Mouse (Mus musculus): ENCODE data around the gene 2900026A02Rik.

The 2900026A02Rik gene

DNA sequence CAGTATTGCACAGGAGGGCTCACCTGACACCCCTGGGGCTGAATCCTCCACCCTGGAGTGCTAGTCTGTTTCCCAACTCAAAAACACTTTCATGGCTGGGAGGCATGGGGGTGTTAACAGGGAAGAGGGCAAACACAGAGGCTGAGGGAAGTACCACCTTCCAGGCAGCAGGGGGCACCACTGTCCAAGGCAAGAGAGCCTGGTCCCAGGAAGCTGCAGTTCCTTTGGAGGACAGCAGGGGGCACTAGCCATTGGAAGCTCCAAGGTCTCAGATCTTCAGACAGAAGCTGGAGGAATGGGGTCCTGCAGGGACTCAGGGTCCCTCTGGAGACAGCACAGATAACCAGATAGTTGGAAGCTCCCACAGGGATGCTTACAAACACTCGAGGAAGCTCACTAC lies 121.5 kb downstream of the 2900026A02Rik start:
- DNase-seq (ENCODE audit: low read depth, low spot score), result peak; percentile 45

DNA sequence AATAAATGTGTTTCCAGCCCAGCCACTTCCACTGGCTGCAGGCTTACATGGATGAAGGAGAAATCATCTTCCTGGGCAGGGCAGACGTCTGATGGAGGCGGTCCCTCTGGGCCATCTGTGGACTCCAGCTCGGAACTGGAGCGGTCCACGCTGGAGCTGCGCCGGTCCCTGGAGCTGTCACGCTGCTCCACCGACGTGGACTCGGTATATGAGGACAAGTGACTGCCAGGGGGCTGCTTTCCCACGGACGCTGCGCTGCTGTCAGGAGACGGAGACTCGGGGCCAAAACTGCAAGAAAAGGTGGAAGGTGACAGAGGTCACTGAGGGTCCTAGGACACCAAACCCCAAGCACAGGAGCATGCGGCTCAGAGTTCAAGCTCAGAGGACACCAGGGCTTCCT lies 123.5 kb downstream of the 2900026A02Rik start:
- DNase-seq (ENCODE audit: low read depth, low spot score), result no peak

DNA sequence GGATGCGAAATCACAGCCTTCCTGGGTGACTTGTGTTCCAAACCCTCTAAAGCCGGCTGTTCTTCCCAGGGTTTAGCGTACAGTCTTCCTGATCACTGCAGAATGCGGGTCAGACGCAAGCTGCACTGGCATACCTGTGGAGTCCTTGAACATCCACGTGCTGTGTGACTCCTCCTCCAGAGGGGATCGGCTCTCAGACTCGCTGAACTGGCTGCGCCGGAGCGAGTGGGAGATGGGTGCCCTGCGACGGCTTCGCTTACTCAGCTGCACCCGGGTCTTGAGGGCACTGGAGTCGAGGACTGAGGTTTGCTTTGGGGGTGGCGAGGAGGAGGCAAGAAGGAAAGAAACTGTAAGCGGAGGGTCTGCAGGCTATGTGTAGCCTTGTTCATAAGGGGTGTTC lies 125.6 kb downstream of the 2900026A02Rik start:
- no peak for DNase-seq (ENCODE audit: low read depth, low spot score)

DNA sequence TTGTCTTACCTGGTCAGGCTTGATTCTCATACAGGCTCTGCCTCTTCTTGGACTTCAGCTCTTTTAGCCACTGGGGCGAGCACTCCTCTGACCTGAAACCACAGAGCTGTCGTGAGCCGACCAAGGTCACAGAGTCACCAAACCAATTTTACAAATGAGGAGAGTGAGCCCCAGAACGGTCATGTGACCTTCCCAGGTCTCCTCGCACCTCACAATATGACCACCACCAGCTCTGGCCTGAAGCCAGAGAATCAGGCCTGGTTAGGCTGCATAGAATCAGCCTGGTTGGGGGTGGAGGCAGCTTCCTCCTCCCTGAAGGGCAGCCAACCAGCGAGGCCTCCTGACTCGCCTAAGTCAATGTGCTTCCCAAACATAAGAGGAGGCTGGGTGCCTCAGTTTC lies 128.6 kb downstream of the 2900026A02Rik start:
- no peak for DNase-seq (ENCODE audit: low read depth, low spot score)

DNA sequence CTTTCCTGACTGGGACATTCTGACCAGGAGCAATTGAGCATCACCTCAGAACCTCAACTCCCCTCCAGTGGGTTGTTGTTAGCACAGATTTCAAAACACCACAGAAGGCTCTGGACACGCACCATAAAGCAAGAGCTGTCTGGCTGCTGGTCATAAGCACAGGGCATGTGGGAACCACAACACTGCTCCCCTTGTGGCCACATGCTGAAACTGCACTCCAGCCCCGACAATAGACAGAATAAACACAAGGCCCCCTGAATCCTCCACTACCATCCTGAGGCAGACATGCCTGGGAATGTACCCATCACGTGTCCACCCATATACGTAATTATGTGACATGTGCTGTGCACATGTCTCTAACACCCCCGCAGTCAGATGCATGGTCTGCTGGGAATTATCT lies 129.9 kb downstream of the 2900026A02Rik start:
- no peak for DNase-seq (ENCODE audit: low read depth, low spot score)

DNA sequence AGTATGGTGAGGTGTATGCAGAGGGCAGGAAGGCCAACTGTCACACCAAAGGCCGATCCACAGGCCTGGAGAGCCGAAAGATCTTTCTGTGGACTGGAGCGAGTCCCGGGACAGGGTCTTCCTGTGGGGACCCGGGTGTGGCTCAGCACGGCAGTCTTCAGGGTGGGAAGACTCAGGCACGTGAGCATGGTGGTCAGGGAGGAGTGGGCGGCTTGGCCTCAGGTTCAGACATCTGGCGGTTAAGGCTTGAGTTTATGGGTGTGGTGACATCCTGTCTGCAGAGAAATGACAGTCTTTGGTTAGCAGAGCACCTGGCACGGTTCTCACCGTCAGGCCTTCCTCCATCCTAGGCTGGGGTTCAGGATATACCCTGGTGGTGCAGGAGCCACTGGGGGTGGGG lies 130.3 kb downstream of the 2900026A02Rik start:
- no peak for DNase-seq (ENCODE audit: low read depth, low spot score)

DNA sequence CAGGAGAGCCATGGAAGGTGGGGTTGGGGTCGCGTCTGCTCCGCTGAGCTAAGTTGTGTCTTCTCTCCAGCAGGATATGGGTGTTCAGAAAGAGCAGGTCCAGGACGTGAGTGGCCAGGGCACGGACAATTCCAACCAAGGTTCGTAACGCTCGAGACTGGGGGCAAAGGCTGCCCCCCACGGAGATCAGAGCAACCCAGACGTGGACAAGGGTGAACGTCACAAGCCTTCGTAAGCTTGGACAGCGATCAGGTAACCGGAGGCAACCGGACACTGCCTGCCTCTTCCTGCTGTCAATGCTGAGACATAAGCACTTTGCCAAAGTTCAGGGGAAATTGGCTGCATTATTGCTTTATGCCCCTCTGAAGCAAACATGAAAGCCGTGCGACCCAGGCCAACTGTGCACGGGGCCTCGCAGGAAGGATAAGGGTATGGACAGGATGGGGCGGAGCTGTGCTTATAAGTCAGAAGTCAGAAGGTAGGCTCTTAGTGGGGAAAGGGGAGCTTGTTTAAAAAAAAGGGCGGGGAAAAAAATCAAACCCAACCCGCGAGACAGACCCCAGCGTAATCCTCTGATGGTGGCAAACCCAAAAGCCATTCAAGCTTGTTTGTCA lies 130.9 kb downstream of the 2900026A02Rik start:
- no peak for DNase-seq (ENCODE audit: low read depth, low spot score)

DNA sequence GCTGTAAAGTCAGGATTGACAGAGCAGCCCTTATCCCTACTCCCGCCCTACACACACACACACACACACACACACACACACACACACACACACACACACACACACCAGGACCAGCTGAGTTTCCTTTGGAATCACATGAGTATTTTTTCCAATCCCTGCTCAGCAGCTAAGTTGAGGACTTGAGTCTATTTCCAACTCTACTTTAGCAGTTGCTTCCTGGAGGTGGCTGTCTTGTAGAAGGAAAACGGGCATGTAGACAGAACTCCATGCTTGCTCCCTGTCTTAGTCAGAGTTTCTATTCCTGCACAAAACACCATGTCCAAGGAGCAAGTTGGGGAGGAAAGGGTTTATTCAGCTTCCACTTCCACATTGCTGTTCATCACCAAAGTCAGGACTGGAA lies 133.6 kb downstream of the 2900026A02Rik start:
- no peak for DNase-seq (ENCODE audit: low read depth, low spot score)

DNA sequence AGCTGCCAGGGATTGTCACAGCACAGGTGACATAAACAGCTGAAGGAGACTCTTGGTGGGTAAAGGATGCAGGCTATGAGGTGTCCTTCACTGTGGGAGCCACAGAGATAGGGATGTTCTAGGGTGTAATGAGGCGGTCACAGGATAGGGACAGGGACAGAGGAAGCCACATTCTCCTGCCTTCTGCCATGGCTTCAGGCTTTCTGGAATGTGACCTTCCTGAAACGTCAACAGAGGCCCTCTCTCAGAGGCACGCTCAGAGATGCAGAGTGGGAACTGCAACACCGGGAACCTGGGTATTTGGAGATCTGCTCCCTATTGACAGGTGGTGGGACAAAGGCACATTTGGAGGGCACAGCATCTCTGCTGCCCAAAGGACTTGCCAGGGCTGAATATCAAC lies 134.0 kb downstream of the 2900026A02Rik start:
- no peak for DNase-seq (ENCODE audit: low read depth, low spot score)

DNA sequence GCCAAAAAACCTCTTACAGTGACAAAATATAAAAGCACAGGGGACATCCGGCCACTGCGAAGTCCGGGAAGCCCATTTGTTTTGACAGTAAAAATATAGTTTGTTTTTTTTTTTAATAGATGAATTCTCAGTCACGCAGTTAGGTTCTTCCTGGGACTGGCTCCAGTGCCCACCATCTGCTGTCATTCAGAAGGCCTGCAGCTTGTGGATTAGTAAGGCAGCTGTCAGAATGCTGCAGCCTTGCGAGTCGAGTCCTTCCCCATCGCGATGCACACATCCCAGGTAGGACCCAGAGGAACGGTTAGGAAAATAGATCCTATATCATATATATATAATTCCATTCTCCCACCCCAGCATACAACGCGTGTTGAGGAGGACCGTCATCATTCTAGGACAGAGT lies 134.6 kb downstream of the 2900026A02Rik start:
- DNase-seq (ENCODE audit: low read depth, low spot score), result no peak

DNA sequence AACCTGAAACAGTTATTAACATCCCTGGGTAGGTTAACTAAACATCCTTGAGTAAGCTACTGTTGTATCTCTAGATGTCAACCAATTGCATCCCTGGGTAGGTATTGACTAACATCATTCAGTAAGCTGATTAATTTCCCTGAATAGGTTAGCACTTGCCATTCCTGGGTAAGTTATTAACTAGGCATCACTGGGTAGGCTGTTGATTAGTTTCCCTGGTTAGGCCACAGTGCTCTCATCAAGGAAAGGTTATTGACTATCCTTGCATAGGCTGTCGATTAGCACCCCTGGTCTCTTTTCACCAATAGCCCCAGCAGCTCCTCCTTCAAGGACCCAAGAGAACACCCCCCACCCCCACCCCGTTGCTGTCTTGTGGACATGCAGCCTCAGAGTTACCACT lies 135.1 kb downstream of the 2900026A02Rik start:
- no peak for DNase-seq (ENCODE audit: low read depth, low spot score)

DNA sequence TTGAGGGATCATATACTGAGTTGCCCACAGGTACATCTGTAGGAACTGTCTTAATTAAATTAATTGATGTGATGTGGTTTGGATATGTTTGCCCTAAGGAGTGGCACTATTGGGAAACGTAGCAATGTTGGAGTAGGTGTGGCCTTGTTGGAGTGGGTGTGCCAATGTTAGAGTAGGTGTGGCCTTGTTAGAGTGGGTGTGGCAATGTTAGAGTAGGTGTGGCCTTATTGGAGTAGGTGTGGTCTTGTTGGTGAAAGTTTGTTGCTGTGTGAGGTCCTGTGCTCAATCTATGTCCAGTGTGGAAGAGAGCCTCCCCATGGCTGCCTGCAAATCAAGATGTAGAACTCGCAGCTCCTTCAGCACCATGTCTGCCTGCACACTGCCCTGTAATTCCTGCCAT lies 136.7 kb downstream of the 2900026A02Rik start:
- no peak for DNase-seq (ENCODE audit: low read depth, low spot score)

DNA sequence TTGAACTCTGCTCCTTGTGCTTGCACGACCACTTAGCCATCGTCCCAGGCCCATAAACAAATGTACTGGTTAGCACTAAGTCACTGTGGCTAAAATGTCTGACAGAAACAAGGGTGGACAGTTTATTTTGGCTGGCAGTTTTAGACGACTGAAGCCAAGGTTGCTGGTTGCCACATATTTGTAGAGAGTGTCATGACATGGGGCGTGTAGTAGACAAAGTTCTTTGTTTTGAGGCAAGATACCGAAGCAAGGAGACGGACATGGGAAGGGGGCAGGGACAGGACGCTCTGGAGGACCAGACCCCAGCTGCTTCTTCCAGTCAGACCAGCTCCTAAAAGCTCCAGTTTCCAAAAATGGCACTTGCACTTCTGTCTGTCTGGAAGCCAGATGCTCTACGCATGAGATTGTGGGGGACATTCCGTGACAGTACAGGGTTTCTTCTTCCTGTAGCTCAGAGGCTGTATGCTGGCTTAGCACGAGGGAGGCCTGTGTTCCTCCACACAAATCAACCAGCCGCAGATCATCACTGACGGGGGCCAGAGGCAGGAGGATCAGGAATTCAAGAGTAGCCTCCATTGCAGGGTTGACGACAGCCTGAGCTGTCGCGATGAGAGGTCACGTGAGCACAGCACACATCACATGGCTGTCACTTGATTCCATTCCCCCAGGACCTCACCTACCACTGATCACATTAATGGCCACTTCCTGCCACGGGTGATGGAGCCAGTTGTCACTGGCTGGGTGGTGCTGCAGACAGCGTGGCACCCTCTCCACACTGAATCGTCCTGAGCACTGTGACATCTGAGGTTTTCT lies 138.5 kb downstream of the 2900026A02Rik start:
- no peak for DNase-seq (ENCODE audit: low read depth, low spot score)

DNA sequence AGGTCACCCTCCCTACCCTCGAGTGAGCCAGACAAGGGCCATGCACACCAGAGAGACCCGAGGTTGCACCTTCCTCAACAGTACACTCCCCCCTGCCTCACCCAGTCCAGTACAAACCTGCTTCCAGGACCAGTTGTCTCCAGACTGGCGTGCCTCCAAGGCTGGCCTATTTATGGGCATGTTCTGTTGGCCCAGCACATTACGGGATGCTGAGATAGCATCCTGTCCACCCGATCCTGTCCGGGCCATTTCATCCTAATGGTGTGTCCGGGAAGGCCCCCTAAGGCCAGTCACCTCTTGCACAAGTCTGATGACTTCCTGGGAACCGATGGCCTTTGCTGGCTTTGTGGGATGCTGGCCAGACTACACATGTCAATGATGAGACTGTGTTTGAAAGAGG lies 139.6 kb downstream of the 2900026A02Rik start, which contains the start of gene Crybb3:
Gene Crybb3 (minus strand): TSS at position 146 of the 400 bp plus-strand sequence.
- no peak for DNase-seq (ENCODE audit: low read depth, low spot score)

DNA sequence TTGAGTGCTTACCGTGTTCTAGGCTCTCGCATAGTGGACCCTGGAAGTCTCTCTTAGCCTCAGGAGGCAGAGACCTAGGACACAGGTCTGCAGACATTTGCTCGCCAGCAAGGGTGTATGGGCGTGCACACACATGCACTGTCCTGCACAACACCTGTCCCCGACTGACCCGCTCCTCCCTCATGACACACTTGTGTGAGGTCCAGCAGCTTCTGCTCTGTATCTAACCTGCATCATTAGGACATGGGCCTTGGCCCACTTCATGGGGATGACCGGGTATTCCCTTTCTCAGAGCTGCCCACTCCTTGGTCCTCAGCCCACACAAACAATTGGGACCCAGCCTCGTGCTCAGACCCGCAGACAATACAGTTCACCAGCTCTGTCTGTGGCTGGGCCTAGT lies 140.0 kb downstream of the 2900026A02Rik start:
- no peak for DNase-seq (ENCODE audit: low read depth, low spot score)

DNA sequence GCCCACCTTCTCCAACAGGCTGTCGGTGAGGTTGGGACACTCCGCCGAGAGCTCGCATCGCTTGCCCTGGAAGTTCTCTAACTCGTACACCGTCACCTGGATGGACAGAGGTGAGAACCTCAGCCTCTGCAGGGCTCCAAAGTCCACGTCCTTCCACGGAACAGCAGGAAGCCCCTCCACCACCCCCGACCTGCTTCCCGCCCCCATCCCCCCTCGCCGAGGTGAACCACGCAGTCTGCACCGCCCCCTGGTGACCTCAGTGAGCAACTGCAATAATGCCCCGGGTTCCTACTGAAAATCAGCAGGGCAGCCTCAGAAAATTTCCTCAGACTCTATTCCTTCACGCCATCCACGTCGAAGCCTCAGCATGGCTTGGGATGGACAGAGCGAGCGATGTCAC lies 141.3 kb downstream of the 2900026A02Rik start:
- no peak for DNase-seq (ENCODE audit: low read depth, low spot score)

DNA sequence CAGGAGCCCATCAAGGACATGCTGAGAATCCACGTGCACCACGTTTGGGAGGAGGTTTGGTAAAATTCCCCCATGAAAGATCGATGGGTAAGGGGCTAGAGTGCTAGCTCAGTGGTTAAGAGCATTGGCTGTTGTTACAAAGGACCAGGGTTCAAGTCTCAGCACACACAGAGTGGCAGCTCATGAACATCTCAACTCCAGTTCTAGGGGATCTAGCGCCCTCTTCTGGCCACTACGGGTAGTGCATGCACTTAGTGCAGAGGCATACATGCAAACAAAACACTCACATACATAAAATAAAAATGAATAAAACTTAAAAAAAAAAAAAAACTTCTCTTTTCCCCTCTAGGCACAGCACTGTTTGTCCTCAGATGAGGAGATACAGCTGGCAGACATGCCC lies 142.3 kb downstream of the 2900026A02Rik start:
- DNase-seq (ENCODE audit: low read depth, low spot score), result no peak

DNA sequence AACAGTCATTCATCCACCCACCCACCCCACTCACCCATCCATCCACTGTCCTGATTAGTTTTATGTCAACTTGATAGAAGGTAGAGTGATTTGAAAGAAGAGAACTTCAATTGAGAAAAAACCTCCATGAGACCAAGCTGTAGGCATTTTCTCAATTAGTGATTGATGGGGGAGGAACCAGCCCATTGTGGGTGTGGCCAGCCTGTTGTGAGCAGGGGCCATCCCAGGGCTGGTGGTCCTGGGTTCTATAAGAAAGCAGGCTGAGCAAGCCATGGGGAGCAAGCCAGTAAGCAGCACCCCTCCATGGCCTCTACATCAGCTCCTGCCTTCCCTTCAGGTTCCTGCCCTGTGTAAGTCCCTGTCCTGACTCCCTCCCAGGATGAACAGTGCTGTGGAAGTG lies 151.0 kb downstream of the 2900026A02Rik start, which contains the start of gene Crybb2:
Gene Crybb2 (minus strand): TSS at position 101 of the 400 bp plus-strand sequence.
- no peak for DNase-seq (ENCODE audit: low read depth, low spot score)

DNA sequence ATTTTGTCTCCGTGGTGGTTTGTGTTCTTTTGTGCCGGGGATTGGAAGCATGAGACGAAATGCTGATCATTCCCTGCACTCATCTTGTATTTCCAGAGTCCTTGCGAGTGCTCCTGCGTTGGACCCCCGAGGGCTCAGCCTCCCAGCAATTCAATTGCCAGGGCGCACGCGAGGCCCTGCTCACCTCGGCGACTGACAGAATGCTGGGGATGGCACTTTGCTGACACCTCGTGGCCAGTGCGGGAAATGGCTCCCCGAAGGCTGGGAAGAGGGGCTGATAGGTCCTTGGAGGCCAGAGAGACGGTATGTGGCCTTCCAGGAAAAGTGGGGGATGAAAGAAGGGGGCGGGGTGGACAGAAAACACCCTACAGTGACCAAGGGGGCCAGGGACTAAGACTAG lies 166.7 kb downstream of the 2900026A02Rik start:
- no peak for DNase-seq (ENCODE audit: low read depth, low spot score)

DNA sequence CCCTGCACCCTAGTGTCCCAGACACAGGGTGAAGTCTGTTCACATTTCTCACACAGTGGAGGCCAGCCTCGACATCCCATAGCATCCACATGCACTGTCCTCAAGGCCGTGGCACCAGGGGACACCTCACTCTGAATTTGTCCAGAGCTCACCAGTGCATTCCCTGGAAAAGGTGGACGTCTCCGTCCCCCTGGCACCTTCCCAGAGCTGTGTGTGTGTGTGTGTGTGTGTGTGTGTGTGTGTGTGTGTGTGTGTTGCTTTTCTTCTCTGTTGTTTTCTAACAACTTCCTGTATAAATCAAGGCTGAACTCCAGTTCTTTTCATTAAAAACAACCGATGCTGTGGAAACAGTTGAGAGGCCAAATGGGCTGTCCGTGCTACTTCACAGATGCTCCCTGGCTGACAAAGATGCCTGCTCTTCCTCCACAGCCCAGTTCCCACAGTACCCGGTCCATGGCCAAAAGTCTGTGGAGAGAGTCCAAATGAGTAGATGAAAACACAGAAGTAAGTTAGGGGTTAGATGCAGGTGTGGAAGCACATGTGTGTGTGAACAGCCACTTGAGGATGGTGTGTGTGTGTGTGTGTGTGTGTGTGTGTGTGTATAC lies 170.4 kb downstream of the 2900026A02Rik start:
- no peak for DNase-seq (ENCODE audit: low read depth, low spot score)

DNA sequence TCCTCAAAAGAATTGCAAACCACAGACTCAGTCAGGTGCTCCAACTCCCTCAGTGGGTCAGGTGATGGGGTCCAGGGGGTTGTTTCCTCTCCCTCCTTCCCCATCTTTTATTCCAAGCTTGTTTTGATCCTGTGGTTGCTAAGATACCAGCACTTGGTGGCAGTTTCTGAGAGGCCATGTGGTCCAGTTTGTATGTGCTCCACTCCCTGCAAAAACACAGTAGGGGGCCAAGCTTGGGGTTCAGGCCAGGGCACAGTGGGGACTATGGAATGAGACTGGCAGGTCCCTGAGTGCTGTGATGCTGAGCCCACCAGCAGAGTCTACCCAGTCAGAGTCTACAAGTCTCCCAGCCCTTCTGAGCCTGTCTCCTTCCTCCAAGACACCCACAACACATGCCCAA lies 171.2 kb downstream of the 2900026A02Rik start:
- DNase-seq (ENCODE audit: low read depth, low spot score), result no peak

DNA sequence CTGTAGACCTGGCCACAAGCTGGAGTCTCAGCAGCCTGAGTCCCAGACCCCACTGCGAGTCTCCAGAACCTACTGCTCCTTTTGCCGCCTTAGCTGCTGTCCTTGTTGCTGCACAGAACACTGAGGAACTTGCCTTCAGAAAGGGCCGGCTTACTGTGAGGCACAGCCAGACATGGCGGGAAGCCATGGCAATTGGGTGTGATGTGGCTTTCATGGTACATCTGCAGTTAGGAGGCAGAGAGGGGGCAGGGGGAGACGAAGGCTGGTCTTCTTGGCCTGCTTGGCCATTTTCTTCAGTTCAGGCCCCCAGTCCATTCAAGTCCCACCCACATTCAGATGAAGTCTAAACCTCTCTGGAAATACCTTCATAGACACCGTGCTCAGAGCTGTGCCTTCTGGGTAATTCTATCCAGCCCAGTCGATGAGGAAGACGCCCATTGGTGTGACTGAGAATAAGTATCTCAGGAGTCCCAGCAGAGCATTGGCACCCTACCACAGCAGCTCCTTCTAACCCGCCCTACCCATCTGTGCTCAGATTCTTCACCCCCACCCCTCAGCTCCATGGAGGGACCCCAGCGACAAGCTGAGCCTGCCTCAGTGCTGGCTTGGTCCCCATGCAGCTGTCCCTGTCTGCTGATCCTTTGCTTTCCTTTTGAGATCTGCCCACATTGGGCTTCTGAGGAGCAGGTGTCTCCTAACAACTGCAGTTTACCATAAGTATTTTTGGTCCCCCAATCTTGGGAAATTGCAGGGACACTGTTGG lies 175.3 kb downstream of the 2900026A02Rik start:
- no peak for DNase-seq (ENCODE audit: low read depth, low spot score)

All from retina, adult 2 months (tissue).